Mouse (Mus musculus): ENCODE data around the gene Snd1. TPM values are rescaled to one million over a fixed set of nuclear protein-coding genes. Genes with fewer than 3 reads are reported as not detected.

Gene Snd1
- total RNA-seq, 4 experiments from 2014 or later, result 101 to 116 (median 115) TPM

DNA sequence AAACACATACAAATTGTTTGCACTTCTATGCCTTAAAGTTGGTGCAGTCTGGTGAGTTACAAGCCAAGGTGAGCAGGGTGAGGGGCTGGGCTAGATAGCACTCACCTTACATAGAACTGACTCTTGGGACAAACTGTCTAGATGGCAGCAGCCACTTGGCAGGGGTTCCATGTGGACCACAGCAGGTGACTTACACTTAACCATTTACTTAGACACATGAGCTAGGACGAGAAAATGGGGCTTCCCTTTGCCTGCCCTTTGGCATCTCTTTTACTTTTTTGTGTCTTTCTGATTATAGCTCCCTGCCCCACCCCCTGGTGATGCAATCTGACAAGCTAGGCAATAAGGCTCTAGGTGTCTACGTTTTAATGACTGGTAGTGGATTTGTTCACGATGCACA, 274.3 kb downstream of the Snd1 start:
- DNase-seq (ENCODE audit: low spot score in 2 of 2), result no peak

DNA sequence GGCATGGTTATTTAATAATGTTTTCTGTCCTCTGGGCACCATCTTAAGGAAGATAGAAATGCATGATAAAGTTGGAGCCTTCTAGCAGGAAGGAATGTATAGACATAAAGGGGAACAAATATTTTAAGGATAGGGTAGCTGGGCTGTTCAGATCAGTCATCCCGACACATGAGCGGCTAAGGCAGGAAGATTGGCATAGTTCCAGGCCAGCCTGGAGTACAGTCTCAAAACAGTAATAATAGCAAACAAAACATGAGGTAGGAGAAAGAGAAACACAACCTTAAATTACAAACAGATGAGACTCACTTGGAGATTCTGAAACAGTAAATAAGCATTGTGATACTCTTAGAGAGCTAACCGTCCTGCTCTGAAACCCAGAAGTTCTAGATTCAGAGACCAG, 276.2 kb downstream of the Snd1 start:
- DNase-seq (ENCODE audit: low spot score in 2 of 2), result no peak

DNA sequence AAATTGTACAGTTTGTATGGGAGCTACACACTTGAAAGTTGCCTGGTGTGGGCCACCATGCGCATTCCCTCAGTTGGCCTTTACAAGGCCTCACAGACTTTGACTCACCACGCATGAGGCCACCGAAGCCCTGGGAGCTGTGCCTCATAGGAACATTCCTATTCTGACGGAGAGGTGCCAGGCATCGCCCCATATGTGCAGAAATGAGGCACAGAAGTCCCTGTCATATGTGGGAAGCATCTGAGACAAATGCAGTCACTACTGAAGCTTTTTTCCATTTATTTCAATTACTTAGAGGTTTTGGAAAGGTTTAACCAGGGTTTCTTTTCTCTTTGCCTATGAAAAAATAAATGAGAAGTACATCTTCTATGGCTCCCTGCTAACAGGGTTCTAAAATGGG, 278.3 kb downstream of the Snd1 start:
- peak; percentile 71 to 72 for DNase-seq (ENCODE audit: low spot score in 2 of 2)

DNA sequence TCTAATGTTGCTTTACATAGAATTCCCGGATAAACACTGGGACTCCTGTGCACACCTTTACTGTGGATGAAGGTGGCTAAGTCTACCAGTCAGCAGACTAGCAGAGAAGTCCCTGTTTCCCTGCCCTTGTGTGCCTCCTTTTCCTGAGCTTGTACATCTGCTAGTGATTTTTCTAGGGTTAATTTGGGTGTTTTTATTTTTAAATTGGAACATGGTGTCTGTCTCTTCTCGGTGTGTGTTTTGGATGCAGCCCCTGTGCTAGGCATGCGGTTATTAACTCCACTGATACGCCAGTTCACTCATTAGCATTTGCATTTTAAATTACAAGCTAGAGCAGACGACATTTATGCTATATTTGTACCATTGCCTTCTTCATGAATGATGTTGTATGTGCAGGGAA, 278.7 kb downstream of the Snd1 start:
- DNase-seq (ENCODE audit: low spot score in 2 of 2), result peak in 1 of 2 experiments; percentile 34

DNA sequence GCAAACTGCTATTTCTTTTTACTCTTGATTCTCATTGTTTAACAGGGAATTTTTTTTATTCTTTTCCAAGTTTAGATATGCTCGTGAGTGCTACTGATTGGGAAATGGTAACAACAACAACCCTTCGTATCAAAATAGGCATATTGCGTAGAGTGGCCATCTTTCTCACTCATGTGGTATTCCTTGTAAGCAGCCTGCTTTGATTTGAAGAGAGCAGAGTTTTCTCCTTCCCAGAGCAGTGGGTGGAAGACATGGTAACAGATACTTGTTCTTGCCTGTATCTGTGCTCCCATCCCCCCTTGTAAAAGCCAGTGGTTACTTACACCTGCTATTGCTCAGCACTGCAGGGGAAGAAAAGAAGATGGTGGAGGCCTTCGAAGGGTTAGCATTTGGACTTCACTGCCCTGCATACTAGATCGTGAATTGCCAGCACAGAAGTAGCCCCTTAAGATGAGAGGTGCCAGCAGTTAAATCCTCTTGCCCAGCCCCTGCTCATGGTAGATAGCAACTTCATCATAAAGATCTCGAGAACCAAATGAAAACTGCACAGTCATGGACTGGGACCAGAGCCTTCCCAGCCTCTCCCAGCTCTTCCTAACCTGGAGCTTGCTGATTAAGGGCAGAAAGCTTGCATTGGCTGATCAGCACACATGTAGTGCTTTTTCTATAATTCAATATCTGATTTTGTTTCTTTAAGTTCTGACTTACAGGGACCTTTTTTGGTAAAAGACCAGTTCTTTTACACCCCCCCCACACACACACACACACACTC, 279.4 kb downstream of the Snd1 start:
- no peak for DNase-seq (ENCODE audit: low spot score in 2 of 2)

DNA sequence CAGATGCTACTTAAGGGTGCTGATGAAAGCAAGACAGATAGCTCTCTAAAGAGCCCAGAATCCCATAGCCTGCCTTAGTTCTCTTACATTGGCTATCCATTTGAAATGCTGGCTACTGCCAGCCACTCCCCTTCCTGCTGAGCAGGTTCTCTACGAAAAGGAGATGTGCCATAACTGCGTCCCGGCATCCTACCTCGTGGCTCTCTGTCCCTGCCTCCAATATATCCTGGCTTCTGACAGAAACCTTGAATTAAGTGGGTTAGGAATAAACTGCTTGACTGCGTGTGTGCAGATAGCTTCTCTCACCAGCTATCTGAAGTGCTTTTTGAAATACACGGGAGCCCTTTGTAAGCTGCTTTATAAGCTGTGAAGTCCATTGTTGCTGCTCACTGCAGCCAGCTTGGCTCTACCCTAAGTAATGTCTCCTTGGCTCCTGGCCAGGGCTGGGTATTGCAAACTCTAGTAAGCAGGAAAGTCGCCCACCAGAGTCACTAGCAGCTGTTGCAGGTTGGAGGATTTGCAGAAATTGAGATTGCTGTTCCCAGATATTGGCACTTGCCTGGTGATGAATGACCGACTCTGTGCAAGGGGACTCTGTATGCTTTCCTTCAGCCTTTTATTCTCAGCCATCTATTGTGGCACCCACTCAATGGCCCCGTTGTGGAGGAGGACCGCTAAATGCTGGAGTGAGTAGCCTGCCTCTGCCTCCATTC, 281.5 kb downstream of the Snd1 start:
- peak; percentile 72 to 76 for DNase-seq (ENCODE audit: low spot score in 2 of 2)

DNA sequence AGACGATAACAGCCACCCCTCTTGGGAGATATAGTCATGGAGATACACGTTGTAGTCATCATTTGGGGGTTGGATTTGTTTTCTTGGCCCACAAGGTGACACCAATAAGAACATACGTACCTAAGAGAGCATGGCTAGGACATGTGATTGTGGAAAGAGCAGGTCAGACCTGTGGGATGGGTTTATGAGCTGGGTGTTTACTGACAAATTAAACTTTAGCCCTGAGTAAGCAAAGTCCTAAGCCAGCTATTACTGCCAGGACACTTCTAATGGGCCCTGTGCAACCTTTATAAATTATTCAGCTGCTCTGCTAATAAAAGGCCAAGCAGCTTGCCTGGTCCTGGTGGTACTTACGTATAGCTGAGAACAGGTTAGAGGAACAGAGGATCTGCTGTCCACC, 283.4 kb downstream of the Snd1 start:
- no peak for DNase-seq (ENCODE audit: low spot score in 2 of 2)

DNA sequence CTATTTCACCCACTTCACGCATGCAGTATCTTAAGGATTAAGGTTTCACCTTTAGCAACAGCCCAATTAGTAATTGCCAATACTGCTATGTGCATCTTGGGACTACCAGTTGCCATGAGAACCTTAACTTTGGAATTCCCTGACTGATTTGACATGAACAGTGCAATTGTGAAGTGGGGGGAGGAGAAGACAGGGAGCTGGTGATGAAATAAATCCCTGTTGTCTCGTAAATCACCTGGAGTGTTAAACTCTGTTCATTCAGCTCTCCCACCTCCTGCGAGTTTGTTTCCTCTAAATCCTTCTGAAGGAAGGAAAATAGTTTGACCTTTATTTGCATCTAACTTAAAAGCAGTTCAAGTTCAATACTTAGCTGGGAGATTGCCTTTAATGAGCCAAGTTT, 286.8 kb downstream of the Snd1 start:
- DNase-seq (ENCODE audit: low spot score in 2 of 2), result no peak

DNA sequence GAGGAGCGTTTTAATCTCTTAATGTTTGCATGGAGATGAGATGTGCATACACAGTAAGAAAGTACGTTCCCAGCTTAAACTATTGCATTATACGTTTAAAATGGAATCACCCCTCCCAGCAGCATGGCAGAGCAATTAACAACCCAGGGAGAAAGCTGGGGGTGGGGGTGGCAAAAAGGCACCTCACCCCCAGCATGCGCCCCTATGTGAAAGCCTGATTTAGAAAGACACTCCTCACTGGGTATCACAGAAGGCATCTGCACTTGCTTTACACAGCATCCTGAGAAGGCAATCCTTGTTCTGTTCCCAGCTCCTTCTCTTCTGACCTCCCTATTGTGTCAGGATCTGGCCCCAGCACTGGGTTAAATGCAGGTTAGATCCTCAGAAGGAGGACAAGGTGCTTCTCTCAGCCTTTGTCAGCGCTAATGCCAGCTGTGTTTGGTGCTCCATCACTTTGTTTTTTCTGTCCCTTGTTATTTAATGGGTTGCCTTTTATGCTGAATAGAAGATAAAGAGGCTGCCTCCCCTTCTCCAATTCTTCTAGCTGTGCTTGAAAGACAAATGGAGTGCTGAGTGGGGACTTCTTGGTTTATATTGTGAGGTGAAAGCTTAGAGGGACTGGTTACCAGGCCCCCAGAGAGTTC, 287.3 kb downstream of the Snd1 start:
- no peak for DNase-seq (ENCODE audit: low spot score in 2 of 2)

DNA sequence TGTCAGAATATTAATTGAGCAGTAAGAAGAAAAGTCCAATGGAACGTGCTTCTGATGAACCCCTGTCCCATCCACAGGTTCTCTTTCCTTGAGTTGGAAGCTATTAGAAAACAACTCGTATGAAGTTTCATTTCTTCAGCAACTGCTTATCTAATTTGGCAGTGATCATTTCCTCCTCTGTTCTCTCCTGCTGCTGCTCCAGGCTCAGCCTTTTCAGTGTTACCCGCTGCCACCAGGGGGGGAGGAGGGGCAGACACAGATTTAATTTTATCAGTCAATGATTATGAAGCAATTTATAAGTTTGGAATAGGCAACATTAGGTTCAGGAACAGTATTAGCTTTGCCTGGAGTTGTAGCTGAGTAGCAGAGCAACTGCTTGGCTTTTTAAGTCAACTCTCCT, 291.7 kb downstream of the Snd1 start:
- no peak for DNase-seq (ENCODE audit: low spot score in 2 of 2)

DNA sequence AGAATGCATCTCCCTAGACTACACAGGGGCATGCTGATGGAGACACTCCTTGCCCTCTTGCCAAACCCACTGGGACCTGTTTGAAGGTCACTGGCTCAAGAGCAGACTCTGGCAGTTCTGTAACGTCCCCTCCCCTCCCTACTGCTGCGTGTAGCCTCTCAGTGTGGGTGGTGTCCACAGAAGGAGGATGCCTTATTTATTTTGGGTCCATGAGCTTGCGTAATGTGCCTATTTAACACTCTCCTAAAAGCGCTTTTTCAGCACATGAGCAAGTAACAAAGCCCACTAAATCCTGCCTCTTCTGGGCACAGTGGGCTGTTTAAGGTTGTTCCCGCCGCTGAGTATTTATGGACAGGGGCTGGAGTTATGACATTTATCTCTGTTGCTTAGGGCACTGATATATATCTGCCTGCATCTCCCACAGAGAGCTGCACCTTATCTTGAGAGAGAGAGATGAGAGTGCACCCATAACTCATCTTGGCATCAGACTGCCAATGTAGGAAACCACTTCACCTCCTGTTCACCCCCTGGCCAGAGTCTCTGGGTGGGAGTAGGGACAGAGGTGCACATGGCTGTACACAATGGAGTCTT, 293.0 kb downstream of the Snd1 start:
- DNase-seq (ENCODE audit: low spot score in 2 of 2), result no peak

DNA sequence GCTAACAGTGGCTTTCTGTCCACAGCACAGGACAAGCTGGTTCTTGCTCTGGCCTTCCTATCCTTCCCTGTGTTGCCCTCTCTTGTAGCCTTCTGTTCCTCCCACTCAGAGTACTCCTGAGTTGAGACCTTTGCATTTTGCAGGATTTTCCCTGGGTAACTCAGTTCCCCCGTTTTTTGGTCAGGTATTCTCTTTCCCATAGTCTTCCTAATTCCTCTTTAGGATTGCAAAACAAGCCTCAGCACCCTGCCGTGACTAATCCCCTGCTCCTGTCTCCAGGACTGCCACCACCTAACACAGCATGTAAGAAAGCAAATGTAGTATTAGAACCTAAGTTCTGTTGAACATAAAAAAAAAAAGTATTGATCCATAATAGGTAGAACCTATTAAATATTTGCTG, 296.4 kb downstream of the Snd1 start:
- no peak for DNase-seq (ENCODE audit: low spot score in 2 of 2)

DNA sequence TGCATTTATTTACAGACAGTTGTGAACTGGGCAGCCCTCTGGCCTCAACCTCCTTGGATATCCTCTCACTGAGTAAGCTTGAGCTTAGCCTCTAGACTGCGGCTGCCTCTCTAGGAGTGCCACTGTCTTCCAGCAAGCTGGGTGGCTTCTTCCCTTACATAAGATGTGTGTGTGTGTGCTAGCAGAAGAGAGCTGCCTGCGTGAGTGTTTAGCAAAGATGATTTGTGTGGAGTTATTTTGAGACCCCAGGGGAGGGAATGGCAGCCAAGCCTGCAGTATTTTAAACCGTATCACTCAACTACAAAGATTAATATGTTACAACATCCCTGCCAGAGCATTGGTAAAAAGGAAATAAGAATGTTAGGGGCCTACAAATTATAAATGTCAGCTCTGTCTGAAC, 306.8 kb downstream of the Snd1 start:
- DNase-seq (ENCODE audit: low spot score in 2 of 2), result no peak

DNA sequence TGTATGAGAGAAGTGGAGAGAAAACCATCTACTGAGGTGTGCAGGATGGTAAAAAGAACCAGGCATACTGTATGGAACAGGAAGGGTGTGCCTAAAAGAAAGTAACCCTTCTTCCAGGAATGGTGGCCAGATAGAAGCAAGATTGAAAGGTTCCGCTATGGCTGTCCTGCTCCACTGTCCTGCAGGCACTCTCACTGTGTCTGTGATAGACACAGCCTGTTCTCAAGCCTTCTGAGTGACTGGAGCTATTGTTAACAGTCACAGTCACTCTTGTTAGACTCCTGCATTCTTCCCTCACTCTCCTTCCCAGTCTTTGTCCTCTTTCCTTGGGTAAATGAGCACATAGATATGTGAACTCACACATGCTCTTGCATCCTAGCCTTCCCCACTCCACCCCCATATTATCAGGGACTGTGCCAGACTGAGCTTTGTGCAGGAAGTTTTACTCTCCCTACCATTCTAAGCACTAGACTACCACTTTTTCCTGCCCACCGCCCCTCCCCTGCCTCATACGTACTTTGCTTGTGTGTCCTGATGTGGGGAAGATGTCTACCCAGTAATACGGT, 308.2 kb downstream of the Snd1 start:
- no peak for DNase-seq (ENCODE audit: low spot score in 2 of 2)

DNA sequence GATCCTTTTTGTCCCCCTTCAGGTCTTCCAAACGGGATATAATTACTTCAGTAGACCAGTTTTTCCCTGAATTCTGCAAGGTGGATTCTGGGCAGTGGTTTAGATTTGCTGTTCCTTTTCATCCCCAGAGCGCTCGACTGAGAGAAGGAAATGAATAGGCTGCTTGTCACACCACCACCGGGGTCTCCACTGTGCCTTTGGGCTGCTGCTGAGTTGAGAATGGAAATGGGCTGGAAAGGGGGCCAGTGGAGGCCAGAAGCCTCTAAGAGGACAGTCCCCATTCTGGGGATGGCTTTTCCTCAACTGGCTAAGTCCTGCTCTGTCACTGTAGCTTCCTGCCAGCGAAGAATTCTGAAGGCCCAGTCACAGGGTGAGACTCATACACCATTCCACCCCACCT, 309.0 kb downstream of the Snd1 start:
- DNase-seq (ENCODE audit: low spot score in 2 of 2), result no peak

DNA sequence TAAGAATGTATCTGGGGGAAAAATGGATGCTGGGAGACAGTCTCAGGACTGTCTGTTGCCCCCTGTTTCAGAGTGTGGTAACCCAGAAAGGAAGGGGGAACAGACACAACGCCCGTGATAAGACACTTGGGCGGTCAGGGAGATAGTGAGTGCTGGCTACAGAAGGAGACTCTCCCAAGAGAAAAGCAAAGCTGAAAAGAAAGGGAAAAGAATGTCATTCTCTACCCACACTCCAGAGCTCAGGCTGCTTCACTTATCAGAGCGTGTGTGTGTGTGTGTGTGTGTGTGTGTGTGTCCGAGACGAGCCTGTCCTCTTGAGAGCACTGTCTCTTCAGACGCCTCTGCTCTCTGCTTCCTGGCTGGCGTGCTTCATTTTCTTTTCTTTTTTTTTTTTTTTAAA, 310.8 kb downstream of the Snd1 start:
- no peak for DNase-seq (ENCODE audit: low spot score in 2 of 2)

DNA sequence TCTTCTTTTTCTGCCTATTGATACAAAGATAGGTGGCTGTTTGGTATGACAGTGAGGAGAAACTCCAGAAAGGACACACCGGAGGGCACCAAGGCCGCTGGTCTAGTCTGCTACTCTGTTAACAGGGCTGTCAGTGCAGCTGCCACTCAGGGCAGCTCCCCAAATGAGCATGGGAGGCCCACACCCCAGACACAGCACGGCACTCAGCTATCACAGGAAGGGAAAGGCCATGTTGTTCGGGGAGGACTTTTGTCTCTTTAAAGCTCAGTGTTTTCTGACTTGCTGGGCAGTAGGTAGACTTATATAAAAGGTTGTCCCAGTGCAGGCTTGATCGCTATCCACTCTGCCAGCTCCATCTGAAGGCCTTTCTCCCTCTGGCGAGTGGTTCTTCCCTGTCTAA, 312.2 kb downstream of the Snd1 start:
- no peak for DNase-seq (ENCODE audit: low spot score in 2 of 2)

DNA sequence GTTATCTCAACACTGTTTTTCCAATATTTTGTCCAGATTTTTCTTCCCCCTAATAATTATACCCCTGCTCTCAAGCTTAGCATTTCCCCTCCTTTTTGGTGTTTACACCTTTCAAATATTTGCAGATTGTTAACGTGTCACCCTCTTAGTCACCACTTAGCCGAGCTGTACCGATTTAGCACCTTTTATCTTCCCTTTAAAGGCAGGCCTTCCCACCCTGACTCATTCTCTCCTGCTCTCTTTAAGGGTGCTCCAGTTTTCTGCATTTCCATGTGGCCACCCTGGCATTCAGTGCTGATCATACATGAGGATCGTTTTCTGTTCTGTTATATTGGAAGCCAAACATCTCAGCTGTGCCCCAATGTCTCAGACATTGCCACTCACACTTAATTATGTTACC, 314.7 kb downstream of the Snd1 start:
- DNase-seq (ENCODE audit: low spot score in 2 of 2), result no peak

DNA sequence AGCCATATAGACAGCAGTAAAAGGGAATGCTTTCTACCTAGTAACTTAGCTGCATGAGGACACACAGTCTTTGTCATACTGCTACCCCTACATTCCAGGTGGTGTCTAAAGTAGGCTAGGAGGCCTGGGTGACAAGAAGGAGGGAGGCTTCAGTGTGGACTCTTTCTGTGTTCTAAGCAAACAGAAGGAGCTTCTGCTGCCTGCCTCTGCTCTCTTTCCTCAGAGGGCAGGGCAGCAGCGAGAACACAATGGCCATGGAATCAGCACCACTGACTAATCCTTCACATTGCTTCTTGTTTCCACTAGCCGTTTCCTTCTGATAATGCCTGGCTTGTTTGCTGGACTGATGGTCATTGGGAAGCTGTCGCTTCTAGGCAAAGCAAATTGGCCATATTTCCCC, 316.2 kb downstream of the Snd1 start:
- no peak for DNase-seq (ENCODE audit: low spot score in 2 of 2)

DNA sequence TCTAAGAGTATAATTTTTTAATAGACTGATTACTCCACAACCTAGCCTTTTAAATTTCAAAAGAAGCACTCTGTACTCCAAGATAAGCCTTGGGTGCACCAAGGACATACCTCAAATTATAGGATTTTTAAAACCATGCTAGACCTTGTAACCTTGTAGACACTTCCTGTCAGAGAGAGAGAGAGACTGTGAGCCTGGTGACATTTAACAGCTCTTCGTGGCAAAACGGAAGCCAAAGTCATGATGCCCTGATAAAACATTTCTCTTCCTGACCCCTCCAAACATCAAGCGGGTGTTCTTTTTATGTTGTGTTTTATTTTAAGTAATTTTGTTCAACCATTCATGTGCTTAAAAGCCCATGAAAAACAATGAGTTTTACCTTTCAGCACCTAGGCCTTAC, 316.9 kb downstream of the Snd1 start:
- no peak for DNase-seq (ENCODE audit: low spot score in 2 of 2)

DNA sequence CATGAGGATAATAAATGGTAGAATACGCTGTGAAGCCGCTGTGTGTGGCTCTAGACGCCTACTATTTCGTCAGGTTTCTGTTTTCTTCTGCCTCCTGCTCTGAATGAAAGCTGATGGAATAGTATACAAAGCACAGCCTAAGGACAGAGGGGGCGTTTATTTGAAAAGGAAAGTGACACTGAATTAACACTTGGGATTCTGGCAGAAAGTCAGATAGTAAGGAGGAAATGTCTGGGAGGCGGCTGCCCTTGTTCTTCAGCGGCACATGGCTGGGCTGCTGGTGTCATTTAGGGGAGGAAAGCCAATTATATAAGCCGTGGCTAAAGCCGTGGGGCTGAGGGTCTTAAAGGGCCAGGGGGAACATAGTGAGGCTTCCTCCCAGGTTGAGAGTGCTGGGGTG, 320.4 kb downstream of the Snd1 start:
- no peak for DNase-seq (ENCODE audit: low spot score in 2 of 2)
